Mouse (Mus musculus) ES-E14 (cell line): ENCODE results near the gene Camk2b.

Experiments
- MAFK ChIP-seq: IDR thresholded peaks from 2 replicates; pipeline ENCODE4 v1.6.1; 2014; ENCODE audit warnings: mild to moderate bottlenecking, low read depth, low read length, inconsistent platforms; ENCODE audit not compliant: insufficient read depth
- ZC3H11A ChIP-seq: IDR thresholded peaks from 2 replicates; pipeline ENCODE4 v1.6.1; 2012; ENCODE audit warnings: low read depth, mild to moderate bottlenecking, inconsistent platforms, low read length, borderline replicate concordance
- ZNF384 ChIP-seq: IDR thresholded peaks from 2 replicates; pipeline ENCODE4 v1.6.1; 2012; ENCODE audit warnings: low read depth, low read length, inconsistent platforms

DNA sequence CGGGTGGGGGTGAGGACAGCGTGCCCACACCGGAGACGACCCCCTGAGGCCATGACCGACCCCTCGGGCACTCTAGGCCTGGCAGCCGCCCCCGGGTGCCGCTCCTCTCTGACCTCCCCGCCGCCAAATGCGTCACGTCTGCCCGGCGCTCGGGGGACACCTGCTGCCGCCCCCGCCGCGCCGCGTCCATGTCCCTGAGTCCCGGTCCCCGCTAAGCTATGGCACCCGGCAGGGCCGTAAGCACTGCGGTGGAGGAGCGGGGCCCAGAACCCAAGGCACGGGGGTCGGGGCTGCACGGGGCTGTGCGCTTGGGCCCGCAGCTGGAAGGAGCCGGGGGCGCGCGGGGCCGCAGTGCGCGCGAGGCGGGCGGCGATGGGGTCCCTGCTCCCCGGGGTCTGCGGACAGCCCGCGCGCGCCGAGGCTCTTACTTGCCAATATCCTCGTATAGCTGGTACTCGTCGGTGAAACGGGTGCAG lies 1.1 kb downstream of the Camk2b start:
- TF ChIP-seq ZNF384 (no peak), MAFK (no peak), ZC3H11A (no peak)
